Mouse (Mus musculus) cortical plate, adult 2 months (tissue): ENCODE data around the gene Gm21988.

Experiments
- CTCF ChIP-seq: fragments of 200-500 bp; IDR thresholded peaks from 2 replicates; pipeline ENCODE4 v1.5.1; 2011; ENCODE audit warnings: mild to moderate bottlenecking, control low read depth, low read length; ENCODE audit not compliant: insufficient read depth; ENCODE audit errors: extremely low read depth
- POLR2A ChIP-seq: fragments of 200-500 bp; IDR thresholded peaks from 2 replicates; pipeline ENCODE4 v1.6.1; 2011; ENCODE audit warnings: mild to moderate bottlenecking, low read length, control low read depth; ENCODE audit not compliant: insufficient read depth; ENCODE audit errors: extremely low read depth

- TF ChIP-seq POLR2A: no peak
- no peak for TF ChIP-seq CTCF
Observed at GRCm38 (mm10) chr11:70232546-70232945, 7.1 kb downstream of the Gm21988 start.
